Mouse (Mus musculus) MEL (cell line): ENCODE data around the gene Olfr1109. TPM values are rescaled to one million over a fixed set of nuclear protein-coding genes. Genes with fewer than 3 reads are reported as not detected.

ENCODE experiments used
- DNase-seq: peaks from one replicate; pipeline ENCODE4 v3.0.0; 2011; ENCODE audit warnings: low read depth, low spot score
- H3K27ac ChIP-seq: 2 replicates; pipeline ENCODE4 v1.5.1; 2012; ENCODE audit warnings: low read depth, mild to moderate bottlenecking, control low read depth, low read length, moderate library complexity; ENCODE audit not compliant: control insufficient read depth
- H3K27me3 ChIP-seq, 2 experiments: fragments of 150-350 bp in 1 of 2; sonication (generic) in 1 of 2; 2 replicates each; pipeline ENCODE4 v1.6.1; 2012; ENCODE audit warnings: low read length in 2 of 2, mild to moderate bottlenecking in 2 of 2, improper control_type of control experiment in 1 of 2, moderate library complexity in 1 of 2; ENCODE audit not compliant: insufficient read depth in 2 of 2, control insufficient read depth in 1 of 2
- H3K36me3 ChIP-seq, 2 experiments: 2 replicates each; pipeline ENCODE4 v1.6.1; 2012 to 2014; ENCODE audit warnings: low read length in 2 of 2, improper control_type of control experiment in 1 of 2, inconsistent platforms in 1 of 2, mild to moderate bottlenecking in 1 of 2; ENCODE audit not compliant: insufficient read depth in 2 of 2, control insufficient read depth in 1 of 2
- H3K4me1 ChIP-seq, 2 experiments: fragments of 150-350 bp in 1 of 2; sonication (generic) in 1 of 2; 2 replicates each; pipeline ENCODE4 v1.6.1; 2012; ENCODE audit warnings: low read length in 2 of 2, improper control_type of control experiment in 1 of 2, mild to moderate bottlenecking in 1 of 2; ENCODE audit not compliant: insufficient read depth in 2 of 2, control insufficient read depth in 1 of 2
- H3K4me3 ChIP-seq, 2 experiments: fragments of 150-350 bp in 1 of 2; sonication (generic) in 1 of 2; 2 replicates each; pipeline ENCODE4 v1.5.1; 2012; ENCODE audit warnings: low read depth in 2 of 2, low read length in 2 of 2, mild to moderate bottlenecking in 2 of 2, moderate library complexity in 2 of 2, control low read depth in 1 of 2, improper control_type of control experiment in 1 of 2; ENCODE audit not compliant: control insufficient read depth in 1 of 2, insufficient read depth in 1 of 2
- H3K79me2 ChIP-seq: 2 replicates; pipeline ENCODE4 v1.6.1; 2012; ENCODE audit warnings: mild to moderate bottlenecking, low read length, moderate library complexity; ENCODE audit not compliant: control insufficient read depth, poor library complexity, insufficient read depth
- H3K9ac ChIP-seq: 2 replicates; pipeline ENCODE4 v1.6.1; 2012; ENCODE audit warnings: low read depth, mild to moderate bottlenecking, control low read depth, low read length, moderate library complexity; ENCODE audit not compliant: control insufficient read depth, poor library complexity, severe bottlenecking
- H3K9me3 ChIP-seq: fragments of 150-350 bp; sonication (generic); replicated peaks from 2 replicates; pipeline ENCODE4 v1.6.1; 2012; ENCODE audit warnings: mild to moderate bottlenecking, low read length, improper control_type of control experiment, moderate library complexity; ENCODE audit not compliant: insufficient read depth
- BHLHE40 ChIP-seq: IDR thresholded peaks from 2 replicates; pipeline ENCODE4 v1.6.1; 2012; ENCODE audit warnings: low read depth, mild to moderate bottlenecking, inconsistent platforms, low read length, improper control_type of control experiment, borderline replicate concordance
- CHD2 ChIP-seq: IDR thresholded peaks from 2 replicates; pipeline ENCODE4 v1.6.1; 2011; ENCODE audit warnings: low read length, improper control_type of control experiment
- CTCF ChIP-seq, 3 experiments: IDR thresholded peaks in 2 of 3; conservative IDR thresholded peaks in 1 of 3; 2 replicates each; pipeline ENCODE4 v1.5.1; 2011 to 2012; ENCODE audit warnings: low read length in 3 of 3, low read depth in 2 of 3, mild to moderate bottlenecking in 2 of 3, improper control_type of control experiment in 1 of 3, inconsistent platforms in 1 of 3, mixed read lengths in 1 of 3, moderate library complexity in 1 of 3; ENCODE audit not compliant: control insufficient read depth in 1 of 3, insufficient read depth in 1 of 3, poor library complexity in 1 of 3, severe bottlenecking in 1 of 3
- GABPA ChIP-seq: IDR thresholded peaks from 2 replicates; pipeline ENCODE4 v1.6.1; 2012; ENCODE audit warnings: low read depth, mild to moderate bottlenecking, inconsistent platforms, low read length, improper control_type of control experiment, moderate library complexity
- HCFC1 ChIP-seq: IDR thresholded peaks from 2 replicates; pipeline ENCODE4 v1.6.1; 2012; ENCODE audit warnings: low read depth, mild to moderate bottlenecking, inconsistent platforms, low read length, improper control_type of control experiment, moderate library complexity
- JUND ChIP-seq: IDR thresholded peaks from 2 replicates; pipeline ENCODE4 v1.6.1; 2011; ENCODE audit warnings: low read depth, mild to moderate bottlenecking, improper control_type of control experiment, low read length
- MAX ChIP-seq: IDR thresholded peaks from 2 replicates; pipeline ENCODE4 v1.6.1; 2011; ENCODE audit warnings: low read length, improper control_type of control experiment
- MAZ ChIP-seq: IDR thresholded peaks from 2 replicates; pipeline ENCODE4 v1.6.1; 2012; ENCODE audit warnings: low read depth, mild to moderate bottlenecking, inconsistent platforms, low read length, improper control_type of control experiment
- MXI1 ChIP-seq: IDR thresholded peaks from 2 replicates; pipeline ENCODE4 v1.6.1; 2011; ENCODE audit warnings: mild to moderate bottlenecking, low read depth, low read length, improper control_type of control experiment
- MYC ChIP-seq: IDR thresholded peaks from 2 replicates; pipeline ENCODE4 v1.6.1; 2011; ENCODE audit warnings: low read depth, mild to moderate bottlenecking, low read length, improper control_type of control experiment, moderate library complexity
- NELFE ChIP-seq: IDR thresholded peaks from 2 replicates; pipeline ENCODE4 v1.6.1; 2011; ENCODE audit warnings: low read depth, low read length, improper control_type of control experiment
- SIN3A ChIP-seq: IDR thresholded peaks from 2 replicates; pipeline ENCODE4 v1.6.1; 2012; ENCODE audit warnings: low read length, improper control_type of control experiment, inconsistent platforms
- SMC3 ChIP-seq: IDR thresholded peaks from 2 replicates; pipeline ENCODE4 v1.6.1; 2011; ENCODE audit warnings: low read depth, low read length, improper control_type of control experiment
- TAL1 ChIP-seq: IDR thresholded peaks from 2 replicates; pipeline ENCODE4 v1.6.1; 2012; ENCODE audit warnings: mild to moderate bottlenecking, inconsistent platforms, low read length, moderate library complexity, mixed read lengths
- TBP ChIP-seq: IDR thresholded peaks from 2 replicates; pipeline ENCODE4 v1.8.0; 2011; ENCODE audit warnings: low read depth, low read length, improper control_type of control experiment
- TCF12 ChIP-seq: IDR thresholded peaks from 2 replicates; pipeline ENCODE4 v1.6.1; 2014; ENCODE audit warnings: low read depth, mild to moderate bottlenecking, inconsistent platforms, low read length, improper control_type of control experiment, moderate library complexity
- UBTF ChIP-seq: IDR thresholded peaks from 2 replicates; pipeline ENCODE4 v1.6.1; 2012; ENCODE audit warnings: low read depth, mild to moderate bottlenecking, inconsistent platforms, low read length, improper control_type of control experiment, moderate library complexity, borderline replicate concordance; ENCODE audit not compliant: insufficient read depth
- ZNF384 ChIP-seq: IDR thresholded peaks from 2 replicates; pipeline ENCODE4 v1.6.1; 2012; ENCODE audit warnings: low read depth, mild to moderate bottlenecking, inconsistent platforms, low read length, improper control_type of control experiment
- polyA plus RNA-seq, 2 experiments: library from polyadenylated mRNA; stranded (reverse) in 1 of 2; unstranded in 1 of 2; fragments of >175 nt in 1 of 2; fragments of >200 nt in 1 of 2; gene quantifications; 2 replicates each; pipeline versions ENCODE4 v1.2.1 to v1.2.4; 2012; ENCODE audit warnings: low replicate concordance in 2 of 2, low read depth in 1 of 2; ENCODE audit not compliant: insufficient read length in 2 of 2, insufficient read depth in 1 of 2, missing spikeins in 1 of 2
- total RNA-seq: library from RNA; depleted of rRNA; stranded (reverse); fragments of 300-350 nt; gene quantifications from 2 replicates; pipeline ENCODE4 v1.2.3, GENCODE M21; 2012; rRNA removed

Gene Olfr1109
- total and polyA plus RNA-seq, 3 experiments, result not detected

GRCm38 (mm10) chr2:87052173-87052572 lies 43.6 kb downstream of the Olfr1109 start, which contains the start of gene Olfr1106:
Gene Olfr1106, minus strand, starts transcription at chr2:87052273.
- Histone ChIP-seq H3K27me3 (no peaks in the 10 kb centered on the region), H3K9me3 (no peaks in the 10 kb centered on the region), H3K79me2 (no peaks in the 10 kb centered on the region), H3K27ac (no peak within 1 kb of the TSS)
- no peak for DNase-seq
- TF ChIP-seq MAX (no peak), CTCF (IDR thresholded peaks at IDR 0.05 in 2 of 3, conservative IDR thresholded peaks at IDR 0.05 in 1 of 3; ENCODE audit: control insufficient read depth in 1 of 3, insufficient read depth in 1 of 3, low read depth in 2 of 3, low read length in 3 of 3, poor library complexity in 1 of 3, severe bottlenecking in 1 of 3) (no peak), BHLHE40 (no peak), GABPA (no peak), UBTF (no peak), MXI1 (no peak), TBP (no peak), MAZ (no peak), ZNF384 (no peak), TCF12 (no peak), JUND (no peak), CHD2 (no peak), HCFC1 (no peak), NELFE (no peak), SMC3 (no peak), TAL1 (no peak), SIN3A (no peak), MYC (no peak)
- TF ChIP-seq, all 39 proteins: peak for 0
- Histone ChIP-seq H3K36me3 (no peaks in the 10 kb centered on the region), H3K4me3 (no peak within 1 kb of the TSS), H3K9ac (no peak within 1 kb of the TSS), H3K4me1 (no peaks in the 10 kb centered on the region)

Other genes with a start within 250 kb of the Olfr1109 start
- not detected in 2 replicates for gene Olfr1095, start 244.3 kb downstream of the Olfr1109 start, total RNA-seq
- gene Olfr1095, start 244.3 kb downstream of the Olfr1109 start, polyA plus RNA-seq, result not detected
- not detected in 2 replicates for gene Gm13723, start 221.2 kb downstream of the Olfr1109 start, total RNA-seq
- gene Gm13723, start 221.2 kb downstream of the Olfr1109 start, polyA plus RNA-seq, result not detected
- gene Olfr1097, start 203.8 kb downstream of the Olfr1109 start, total RNA-seq, result not detected in 2 replicates
- gene Olfr1097, start 203.8 kb downstream of the Olfr1109 start, polyA plus RNA-seq, result not detected
- not detected in 2 replicates for gene Olfr1098, start 171.5 kb downstream of the Olfr1109 start, total RNA-seq
- gene Olfr1098, start 171.5 kb downstream of the Olfr1109 start, polyA plus RNA-seq, result not detected
- not detected in 2 replicates for gene Olfr1099, start 135.3 kb downstream of the Olfr1109 start, total RNA-seq
- not detected for gene Olfr1099, start 135.3 kb downstream of the Olfr1109 start, polyA plus RNA-seq
- not detected in 2 replicates for gene Olfr1100, start 116.1 kb downstream of the Olfr1109 start, total RNA-seq
- not detected for gene Olfr1100, start 116.1 kb downstream of the Olfr1109 start, polyA plus RNA-seq
- gene Olfr1101, start 104.8 kb downstream of the Olfr1109 start, total RNA-seq, result not detected in 2 replicates
- gene Olfr1101, start 104.8 kb downstream of the Olfr1109 start, polyA plus RNA-seq, result not detected
- not detected in 2 replicates for gene Olfr1102, start 97.6 kb downstream of the Olfr1109 start, total RNA-seq
- not detected for gene Olfr1102, start 97.6 kb downstream of the Olfr1109 start, polyA plus RNA-seq
- not detected in 2 replicates for gene Olfr1104, start 68.9 kb downstream of the Olfr1109 start, total RNA-seq
- not detected for gene Olfr1104, start 68.9 kb downstream of the Olfr1109 start, polyA plus RNA-seq
- not detected in 2 replicates for gene Olfr1105, start 59.5 kb downstream of the Olfr1109 start, total RNA-seq
- not detected for gene Olfr1105, start 59.5 kb downstream of the Olfr1109 start, polyA plus RNA-seq
- not detected in 2 replicates for gene Olfr1106, start 43.7 kb downstream of the Olfr1109 start, total RNA-seq
- gene Olfr1106, start 43.7 kb downstream of the Olfr1109 start, polyA plus RNA-seq, result not detected
- gene Olfr1107, start 20.2 kb downstream of the Olfr1109 start, total RNA-seq, result not detected in 2 replicates
- not detected for gene Olfr1107, start 20.2 kb downstream of the Olfr1109 start, polyA plus RNA-seq
- not detected in 2 replicates for gene Olfr259, start 18.6 kb upstream of the Olfr1109 start, total RNA-seq
- gene Olfr259, start 18.6 kb upstream of the Olfr1109 start, polyA plus RNA-seq, result not detected
- gene Olfr1110, start 44.3 kb upstream of the Olfr1109 start, total RNA-seq, result not detected in 2 replicates
- not detected for gene Olfr1110, start 44.3 kb upstream of the Olfr1109 start, polyA plus RNA-seq
- not detected in 2 replicates for gene Olfr1111, start 56.6 kb upstream of the Olfr1109 start, total RNA-seq
- gene Olfr1111, start 56.6 kb upstream of the Olfr1109 start, polyA plus RNA-seq, result not detected
- gene Olfr1112, start 91.8 kb upstream of the Olfr1109 start, total RNA-seq, result not detected in 2 replicates
- gene Olfr1112, start 91.8 kb upstream of the Olfr1109 start, polyA plus RNA-seq, result not detected
- gene Olfr1113, start 113.0 kb upstream of the Olfr1109 start, total RNA-seq, result not detected in 2 replicates
- not detected for gene Olfr1113, start 113.0 kb upstream of the Olfr1109 start, polyA plus RNA-seq
- not detected in 2 replicates for gene Olfr1115, start 152.0 kb upstream of the Olfr1109 start, total RNA-seq
- not detected for gene Olfr1115, start 152.0 kb upstream of the Olfr1109 start, polyA plus RNA-seq
- not detected in 2 replicates for gene Olfr1116, start 171.5 kb upstream of the Olfr1109 start, total RNA-seq
- under 1 TPM in 1 of 2 experiments, not detected in 1; 0.01 TPM for gene Olfr1116, start 171.5 kb upstream of the Olfr1109 start, polyA plus RNA-seq
- not detected in 2 replicates for gene Olfr1118, start 211.6 kb upstream of the Olfr1109 start, total RNA-seq
- not detected for gene Olfr1118, start 211.6 kb upstream of the Olfr1109 start, polyA plus RNA-seq